Mouse (Mus musculus) heart, postnatal 0 days (tissue): ENCODE measurements around the gene Galnt10. TPM values are rescaled to one million over a fixed set of nuclear protein-coding genes. Genes with fewer than 3 reads are reported as not detected.
A peak's percentile ranks its signal among the peaks of the same experiment; 100 is the strongest.

ENCODE experiments used
- ATAC-seq: fragments of 200-750 bp; cut with Nextera tagmentation; 2 replicates; pipeline ENCODE4 v1.8.0; 2017; ENCODE audit warnings: low read depth, moderate number of reproducible peaks, moderate library complexity; ENCODE audit not compliant: insufficient read depth
- DNase-seq: peaks from one replicate; pipeline ENCODE4 v3.0.0-alpha.2; 2016; ENCODE audit warnings: low spot score
- H3K27ac ChIP-seq: fragments of 300-500 bp; sonication (generic); 2 replicates; pipeline ENCODE4 v1.5.1; 2014; ENCODE audit warnings: low read depth, mild to moderate bottlenecking
- H3K27me3 ChIP-seq: fragments of 300-500 bp; sonication (generic); 2 replicates; pipeline ENCODE4 v1.6.1; 2014; ENCODE audit warnings: low read length, mixed read lengths; ENCODE audit not compliant: control insufficient read depth, insufficient read depth
- H3K36me3 ChIP-seq: fragments of 300-500 bp; sonication (generic); replicated peaks from 2 replicates; pipeline ENCODE4 v1.6.1; 2014; ENCODE audit warnings: low read length, mixed read lengths; ENCODE audit not compliant: control insufficient read depth, insufficient read depth
- H3K4me1 ChIP-seq: fragments of 300-500 bp; sonication (generic); 2 replicates; pipeline ENCODE4 v1.6.1; 2014; ENCODE audit warnings: antibody characterized with exemption; ENCODE audit not compliant: control insufficient read depth, insufficient read depth
- H3K4me2 ChIP-seq: fragments of 300-500 bp; sonication (generic); 2 replicates; pipeline ENCODE4 v1.6.1; 2014; ENCODE audit warnings: low read depth, mild to moderate bottlenecking, low read length, moderate library complexity
- H3K4me3 ChIP-seq: fragments of 300-500 bp; sonication (generic); 2 replicates; pipeline ENCODE4 v1.5.1; 2014; ENCODE audit warnings: low read depth, low read length
- H3K9ac ChIP-seq: fragments of 300-500 bp; sonication (generic); replicated peaks from 2 replicates; pipeline ENCODE4 v1.6.1; 2014; ENCODE audit warnings: low read depth, low read length, mixed read lengths
- H3K9me3 ChIP-seq: fragments of 300-500 bp; sonication (generic); replicated peaks from 2 replicates; pipeline ENCODE4 v1.6.1; 2016; ENCODE audit warnings: low read length; ENCODE audit not compliant: control insufficient read depth
- CTCF ChIP-seq: IDR thresholded peaks from 2 replicates; pipeline ENCODE4 v1.5.1; 2016; ENCODE audit warnings: antibody characterized with exemption, control low read depth, low read depth
- EP300 ChIP-seq: IDR thresholded peaks from 2 replicates; pipeline ENCODE4 v1.6.1; 2016; ENCODE audit warnings: antibody characterized with exemption, low read depth
- WGBS: fragments of 180-500 bp; shearing (Covaris S2); extraction: QIAGEN DNeasy Blood & Tissue Kit; methylation state at CpG from one replicate; pipeline ENCODE4 v1.1.7; 2014; 5-methylcytosine and 5-hydroxymethylcytosine counted together
- polyA plus RNA-seq: library from polyadenylated mRNA; unstranded; fragments of >200 nt; fragmentation: Nextera tagmentation; extraction: Ambion mirVana; gene quantifications from 2 replicates; pipeline ENCODE4 v1.2.1, GENCODE M21; 2015
- total RNA-seq: library from RNA; depleted of rRNA; stranded (reverse); fragments of >200 nt; gene quantifications from 2 replicates; pipeline ENCODE4 v1.2.3, GENCODE M21; 2014; ENCODE audit warnings: low replicate concordance

The Galnt10 gene
- total and polyA plus RNA-seq, 2 experiments from 2014 or later: 3.4 to 4.3 TPM

DNA sequence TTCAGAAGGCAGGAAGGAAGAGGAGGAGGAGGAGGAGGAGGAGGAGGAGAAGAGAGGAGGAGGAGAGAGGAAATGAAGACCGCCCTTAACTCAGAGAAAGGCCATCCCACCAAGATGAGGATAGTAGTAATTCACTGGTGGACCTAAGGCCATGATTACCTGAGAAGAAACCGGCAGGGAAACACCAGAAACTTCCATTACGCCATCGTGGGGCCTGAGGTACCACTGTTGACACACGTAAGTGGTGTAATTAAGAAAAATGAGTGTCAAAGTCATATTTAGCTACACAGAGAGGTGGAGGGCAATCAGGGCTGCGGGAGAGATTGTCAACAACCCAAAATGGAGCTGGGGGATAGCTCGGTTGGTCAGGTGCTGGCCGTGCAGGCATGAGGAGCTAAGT lies 23.0 kb downstream of the Galnt10 start:
- no peak for ATAC-seq

DNA sequence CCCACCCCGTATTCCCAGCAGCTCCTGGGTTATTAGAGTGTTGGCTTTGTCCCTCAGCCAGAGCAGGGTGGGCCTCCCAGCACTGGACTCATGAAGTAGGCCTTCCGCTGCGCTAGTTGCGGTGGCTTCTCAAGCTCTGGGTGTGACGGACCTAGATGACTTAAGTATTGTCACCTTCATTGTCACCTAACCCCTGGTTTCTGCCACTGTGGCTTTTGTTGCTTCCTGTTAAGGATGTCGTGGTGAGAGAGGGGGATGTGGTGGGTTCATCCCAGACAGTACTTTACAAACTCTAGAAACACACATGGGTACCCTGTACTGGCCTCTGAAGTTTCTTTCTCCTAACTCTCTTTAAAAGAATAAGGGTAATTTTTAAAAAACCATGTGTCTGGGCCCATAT lies 24.3 kb downstream of the Galnt10 start:
- Histone ChIP-seq H3K4me3 (no peak overlapping the region), H3K9ac (no peak overlapping the region), H3K36me3 (no peaks in the 10 kb centered on the region), H3K4me1 (0 out of 2 replicates have a peak, but pooled peaks cover 4% of the 10 kb centered on the region), H3K27me3 (no peaks in the 10 kb centered on the region), H3K27ac (no peak overlapping the region), H3K9me3 (no peaks in the 10 kb centered on the region), H3K4me2 (no peak overlapping the region)
- ATAC-seq (no peak), DNase-seq (no peak)
- TF ChIP-seq EP300: no peak
- no peak for TF ChIP-seq CTCF
- WGBS: 74% methylated on average over 6 of the region's 6 CpGs

More for the DNA sequence above, 23.0 kb downstream of the Galnt10 start:
- TF ChIP-seq CTCF (no peak), EP300 (no peak)
- H3K4me2 ChIP-seq: no peak overlapping the region
- WGBS: 77% methylated on average over 8 of the region's 8 CpGs
- no peak overlapping the region for H3K4me3 ChIP-seq
- no peak overlapping the region for H3K9ac ChIP-seq
- no peak overlapping the region for H3K27ac ChIP-seq
- no peaks in the 10 kb centered on the region for H3K4me1 ChIP-seq
- H3K36me3 ChIP-seq: no peaks in the 10 kb centered on the region
- DNase-seq: no peak
- no peaks in the 10 kb centered on the region for H3K27me3 ChIP-seq
- no peaks in the 10 kb centered on the region for H3K9me3 ChIP-seq

DNA sequence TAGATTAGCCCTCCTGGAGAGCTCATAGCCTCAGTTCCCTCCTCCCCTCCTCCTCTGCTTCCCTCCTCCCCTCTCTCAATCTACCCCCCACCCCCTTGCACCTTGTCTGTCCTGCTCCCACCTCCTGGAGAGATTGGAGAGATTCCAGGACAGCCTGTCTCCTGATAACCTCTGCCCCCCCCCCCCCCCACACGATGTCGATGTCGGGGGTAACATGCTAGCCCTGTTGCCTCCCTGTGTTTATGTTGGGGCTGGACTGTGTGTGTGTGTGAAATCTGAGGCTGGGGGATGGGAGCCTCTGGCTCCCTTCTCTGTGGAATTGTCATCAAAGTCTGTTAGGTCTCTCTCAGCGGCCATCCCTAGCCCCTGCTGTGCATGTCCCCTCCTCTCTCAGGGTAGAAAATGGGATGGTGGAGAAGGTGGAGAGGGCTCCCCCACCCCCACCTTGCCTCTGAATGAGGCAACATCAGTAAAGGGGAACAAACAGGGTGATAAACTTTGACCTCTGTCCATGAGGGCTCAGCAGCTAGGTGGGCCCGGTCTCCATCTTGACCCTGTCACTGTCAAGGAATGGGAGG lies 26.0 kb downstream of the Galnt10 start:
- Histone ChIP-seq H3K9ac (no peak overlapping the region), H3K4me1 (0 out of 2 replicates have a peak, but pooled peaks cover 10% of the 10 kb centered on the region), H3K9me3 (no peaks in the 10 kb centered on the region), H3K4me3 (no peak overlapping the region), H3K27ac (no peak overlapping the region), H3K4me2 (no peak overlapping the region), H3K27me3 (no peaks in the 10 kb centered on the region), H3K36me3 (no peaks in the 10 kb centered on the region)
- no peak for DNase-seq
- ATAC-seq: peak; percentile 20; the same call in 1 of the 2 replicates
- TF ChIP-seq EP300: no peak
- WGBS: 45% methylated on average over 2 of the region's 5 CpGs

DNA sequence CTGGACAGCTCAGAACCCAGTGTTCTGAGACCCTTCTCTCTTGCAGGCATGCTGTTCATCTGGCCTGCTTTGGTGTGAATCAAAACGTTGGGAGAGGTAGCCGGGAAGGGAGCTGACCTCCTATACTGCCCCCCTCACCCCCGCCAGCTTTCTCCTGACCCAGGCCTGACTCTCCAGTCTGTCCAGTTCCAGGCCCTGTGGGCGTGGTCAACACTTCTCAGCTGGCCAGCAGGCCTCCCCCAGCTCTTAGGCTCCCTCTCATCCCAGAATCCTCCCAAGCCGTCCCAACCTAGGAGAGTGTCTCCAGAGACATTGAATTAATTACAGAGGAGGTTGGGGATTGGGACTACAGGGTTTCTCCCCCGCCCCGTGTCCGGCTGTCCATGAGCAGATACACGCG lies 26.6 kb downstream of the Galnt10 start:
- WGBS: 58% methylated on average over 10 of the region's 10 CpGs
- H3K4me1 ChIP-seq: 0 out of 2 replicates have a peak, but pooled peaks cover 10% of the 10 kb centered on the region
- no peaks in the 10 kb centered on the region for H3K27me3 ChIP-seq
- no peak overlapping the region for H3K4me2 ChIP-seq
- no peak overlapping the region for H3K27ac ChIP-seq
- no peak overlapping the region for H3K4me3 ChIP-seq
- ATAC-seq (no peak), DNase-seq (no peak)
- H3K9ac ChIP-seq: no peak overlapping the region
- TF ChIP-seq EP300 (no peak), CTCF (no peak)
- H3K36me3 ChIP-seq: no peaks in the 10 kb centered on the region
- H3K9me3 ChIP-seq: no peaks in the 10 kb centered on the region

DNA sequence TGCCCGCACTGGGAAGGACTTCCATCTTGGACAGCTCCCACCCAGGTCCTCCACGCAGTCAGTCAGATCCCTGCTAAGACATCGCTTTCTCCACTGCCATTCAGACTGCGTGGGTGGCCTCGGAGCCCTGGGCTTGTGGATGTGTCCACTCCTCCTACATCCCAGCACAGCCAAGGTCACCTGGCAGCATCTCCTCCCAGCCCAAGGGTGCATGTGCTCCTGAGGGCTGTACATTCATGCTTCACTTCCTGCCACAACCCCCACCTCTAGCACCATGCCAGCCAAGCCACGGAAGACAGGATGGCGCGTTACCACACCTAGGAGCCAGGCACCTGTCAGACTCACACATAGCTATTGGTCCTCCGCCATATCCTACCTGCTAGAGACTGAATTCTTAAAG lies 27.8 kb downstream of the Galnt10 start:
- H3K9me3 ChIP-seq: no peaks in the 10 kb centered on the region
- H3K4me3 ChIP-seq: no peak overlapping the region
- no peaks in the 10 kb centered on the region for H3K27me3 ChIP-seq
- no peak for DNase-seq
- no peak for TF ChIP-seq CTCF
- no peak for TF ChIP-seq EP300
- H3K4me2 ChIP-seq: no peak overlapping the region
- H3K9ac ChIP-seq: no peak overlapping the region
- no peak overlapping the region for H3K27ac ChIP-seq
- 69% methylated on average over 9 of the region's 9 CpGs for WGBS
- ATAC-seq: no peak
- H3K36me3 ChIP-seq: no peaks in the 10 kb centered on the region
- 0 out of 2 replicates have a peak, but pooled peaks cover 10% of the 10 kb centered on the region for H3K4me1 ChIP-seq
